Mouse (Mus musculus) cortical plate, adult 2 months (tissue): Measurements from ENCODE around the gene Fbxo11.

Experiments
- CTCF ChIP-seq: fragments of 200-500 bp; IDR thresholded peaks from 2 replicates; pipeline ENCODE4 v1.5.1; 2011; ENCODE audit warnings: mild to moderate bottlenecking, control low read depth, low read length; ENCODE audit not compliant: insufficient read depth; ENCODE audit errors: extremely low read depth
- POLR2A ChIP-seq: fragments of 200-500 bp; IDR thresholded peaks from 2 replicates; pipeline ENCODE4 v1.6.1; 2011; ENCODE audit warnings: mild to moderate bottlenecking, low read length, control low read depth; ENCODE audit not compliant: insufficient read depth; ENCODE audit errors: extremely low read depth

GRCm38 (mm10) chr17:88050892-88051291, 14.2 kb downstream of the Fbxo11 start:
- TF ChIP-seq POLR2A (no peak), CTCF (no peak)
